Comparison of ENCODE assay signal across 9 mouse cellular contexts in the genomic region with DNA sequence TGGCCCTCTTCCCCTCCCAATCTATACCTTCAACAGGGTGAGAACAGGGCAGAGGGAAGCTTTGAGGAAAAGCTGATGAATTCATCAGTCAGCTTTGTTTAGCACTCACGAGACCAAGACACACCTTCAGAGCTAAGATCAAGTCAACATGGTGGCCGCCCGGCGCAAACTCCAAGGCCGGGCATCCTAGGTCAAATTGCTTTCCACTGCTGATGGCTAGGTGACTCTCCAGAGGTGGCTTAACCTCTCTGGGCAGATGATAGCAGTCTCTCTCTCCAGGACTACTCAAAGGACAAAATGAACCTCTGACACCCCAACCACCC.
DNase-seq lines count a peak whose midpoint lies in the region; ATAC-seq and TF ChIP-seq lines count a peak whose summit lies in the region.
"Had no signal": no experiment of that assay in that cellular context is flagged by ENCODE, and none has a peak within 500 bp of the region (broad histone marks: within the 10 kb centered on the region; RNA-seq: fewer than 3 reads in every experiment).

No protein-coding gene starts in this region.

- no peaks in the 10 kb centered on the region for H3K36me3 ChIP-seq in forebrain, embryonic 13.5 days (ENCODE audit: poor library complexity, severe bottlenecking)
- no peaks in the 10 kb centered on the region for H3K36me3 ChIP-seq in liver, postnatal 0 days (replicated peaks; ENCODE audit: insufficient read depth, low read length)
- H3K36me3 ChIP-seq: liver, embryonic 13.5 days had no signal

- peak overlapping the region; percentile 40; the same call in 1 of the 2 replicates for H3K9ac ChIP-seq in forebrain, embryonic 13.5 days
- H3K9ac ChIP-seq in liver, postnatal 0 days (replicated peaks) = no peak overlapping the region
- H3K9ac ChIP-seq: liver, embryonic 13.5 days had no signal

- no peak for DNase-seq in gastrocnemius, adult 2 months
- DNase-seq in gastrocnemius, postnatal 10 days = no peak
- DNase-seq in layer of hippocampus, adult 2 months (ENCODE audit: low spot score in 2 of 2) = no peak
- no peak for DNase-seq in layer of hippocampus, postnatal 25 days (ENCODE audit: extremely low spot score in 1 of 2, low spot score in 1 of 2)
- no peak for DNase-seq in liver, postnatal 0 days
- DNase-seq in frontal cortex, postnatal 14 days (ENCODE audit: low spot score in 2 of 2) = no peak
- no peak for DNase-seq in layer of hippocampus, adult 9-10 months (ENCODE audit: low spot score)
- DNase-seq: liver, embryonic 13.5 days had no signal

- H3K4me3 ChIP-seq in gastrocnemius, adult 2 months = no peak overlapping the region
- no peak overlapping the region for H3K4me3 ChIP-seq in layer of hippocampus, adult 2 months
- H3K4me3 ChIP-seq in forebrain, embryonic 13.5 days = no peak overlapping the region
- H3K4me3 ChIP-seq in liver, postnatal 0 days (ENCODE audit: low read depth, low read length) = no peak overlapping the region
- H3K4me3 ChIP-seq: liver, embryonic 13.5 days had no signal

- peak overlapping the region; percentile 90 for H3K27ac ChIP-seq in gastrocnemius, adult 2 months
- peak overlapping the region; percentile 72 for H3K27ac ChIP-seq in layer of hippocampus, adult 2 months
- peak overlapping the region; percentile 72 for H3K27ac ChIP-seq in forebrain, embryonic 13.5 days
- peak overlapping the region; percentile 85 for H3K27ac ChIP-seq in liver, postnatal 0 days (ENCODE audit: low read depth)
- H3K27ac ChIP-seq: liver, embryonic 13.5 days had no signal

- no peaks in the 10 kb centered on the region for H3K9me3 ChIP-seq in forebrain, embryonic 13.5 days (replicated peaks)
- H3K9me3 ChIP-seq in liver, postnatal 0 days (ENCODE audit: low read length) = no peaks in the 10 kb centered on the region
- H3K9me3 ChIP-seq: liver, embryonic 13.5 days had no signal

- no peaks in the 10 kb centered on the region for H3K27me3 ChIP-seq in forebrain, embryonic 13.5 days
- no peaks in the 10 kb centered on the region for H3K27me3 ChIP-seq in liver, postnatal 0 days (ENCODE audit: insufficient read depth, low read length)
- H3K27me3 ChIP-seq: liver, embryonic 13.5 days had no signal

- no peak for TF ChIP-seq EP300 in liver, postnatal 0 days (IDR thresholded peaks at IDR 0.05; ENCODE audit: low read depth)

- peaks cover 54% of the 10 kb centered on the region for H3K4me1 ChIP-seq in forebrain, embryonic 13.5 days
- peaks cover 26% of the 10 kb centered on the region for H3K4me1 ChIP-seq in liver, postnatal 0 days (ENCODE audit: insufficient read depth)

- no peak overlapping the region for H3K4me2 ChIP-seq in forebrain, embryonic 13.5 days
- H3K4me2 ChIP-seq in liver, postnatal 0 days (ENCODE audit: low read depth, low read length) = peak overlapping the region; percentile 9; the same call in 1 of the 2 replicates
- H3K4me2 ChIP-seq: liver, embryonic 13.5 days had no signal

- TF ChIP-seq CTCF in gastrocnemius, adult 2 months (IDR thresholded peaks at IDR 0.05) = no peak
- no peak for TF ChIP-seq CTCF in layer of hippocampus, adult 2 months (conservative IDR thresholded peaks at IDR 0.05)
- TF ChIP-seq CTCF in liver, postnatal 0 days (IDR thresholded peaks at IDR 0.05; ENCODE audit: low read depth) = no peak

- intact Hi-C loops in gastrocnemius, adult 2 months (cut with DNase I) = no loop called here

- 85% methylated on average over 5 of the region's 5 CpGs for WGBS in forebrain, embryonic 13.5 days
- 65% methylated on average over 5 of the region's 5 CpGs for WGBS in liver, postnatal 0 days (ENCODE audit: insufficient replicate concordance)

- ATAC-seq in forebrain, embryonic 13.5 days = no peak
- ATAC-seq in liver, postnatal 0 days = peak; percentile 14
